Mouse (Mus musculus) adrenal gland, postnatal 4 days (tissue): ENCODE data around the gene Krt12. TPM values are rescaled to one million over a fixed set of nuclear protein-coding genes. Genes with fewer than 3 reads are reported as not detected.

Experiments used
- DNase-seq, 2 experiments: peaks; one replicate each; pipeline ENCODE4 v3.0.0; 2021 to 2022; ENCODE audit warnings: low spot score in 2 of 2, mixed read lengths in 2 of 2
- long read RNA-seq, 2 experiments: library from polyadenylated mRNA; stranded (forward); transcript quantifications; one replicate each; pipeline ENCODE4 v2.0.0; 2021
- total RNA-seq, 2 experiments: library from RNA; stranded (reverse); gene quantifications; 2 replicates each; pipeline ENCODE4 v1.2.3; 2021

The Krt12 gene
- total RNA-seq: not detected
- long read RNA-seq, experiment 1: 0 reads
- long read RNA-seq, experiment 2: 0 reads

DNA sequence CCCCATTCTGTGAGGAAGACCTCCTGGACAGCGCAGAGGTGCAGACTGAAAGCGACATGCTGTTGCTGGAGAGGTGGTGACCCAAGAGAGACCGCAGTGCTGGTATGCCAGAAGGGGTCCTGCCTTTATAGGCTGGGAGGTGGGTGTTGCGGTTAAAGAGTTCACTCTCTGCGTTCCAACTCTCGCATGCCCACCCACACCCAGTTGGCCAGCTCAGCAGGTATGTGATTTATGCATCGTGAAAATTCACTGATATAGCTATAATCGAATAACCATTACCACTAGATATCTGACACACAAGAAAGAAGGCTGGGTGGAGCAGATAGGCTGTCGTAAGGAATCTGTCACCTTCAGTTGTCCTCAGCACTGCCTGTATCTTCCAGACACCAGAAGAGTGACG, at the start of gene Krt12:
Gene Krt12 (minus strand): TSS at position 101 of the 400 bp plus-strand sequence.
- DNase-seq: no peak

DNA sequence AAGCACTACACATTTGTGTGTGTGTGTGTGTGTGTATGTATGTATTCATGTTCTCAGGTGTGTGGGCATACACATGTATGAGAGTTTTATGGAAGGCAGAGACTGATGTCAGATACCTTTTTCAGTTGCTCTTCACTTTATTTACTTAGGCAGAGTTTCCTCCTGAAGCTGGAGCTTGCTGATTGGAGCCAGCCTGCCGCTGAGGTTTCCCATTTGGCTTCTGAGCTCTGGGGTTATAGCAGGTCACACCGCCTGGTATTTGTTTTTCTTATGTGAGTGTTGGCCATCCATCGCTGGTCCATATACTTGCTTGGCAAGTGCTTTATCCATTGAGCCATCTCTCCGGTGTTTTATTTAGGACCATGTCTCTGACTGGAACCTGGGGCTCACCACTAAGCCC, 47.2 kb upstream of the Krt12 start:
- no peak for DNase-seq

DNA sequence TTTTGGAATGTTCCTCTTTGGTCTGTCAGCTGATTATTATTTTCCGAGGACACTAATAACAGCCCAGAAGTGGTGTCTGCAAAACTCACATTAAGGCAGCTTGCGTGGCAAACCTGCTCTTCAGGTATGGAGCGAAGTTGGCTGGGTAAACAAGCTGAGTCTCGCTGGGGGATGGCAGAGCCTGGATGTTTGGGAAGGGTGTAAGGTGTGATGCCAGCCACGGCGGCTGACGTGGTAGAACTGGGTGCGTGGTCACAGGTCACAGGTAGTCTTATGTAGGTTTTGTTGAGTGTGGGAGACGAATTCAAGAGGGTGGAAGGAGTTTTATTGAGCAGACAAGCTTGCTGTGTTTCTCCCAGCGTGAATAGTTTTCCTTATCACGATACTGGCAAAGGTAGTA, 46.5 kb upstream of the Krt12 start:
- DNase-seq: no peak

DNA sequence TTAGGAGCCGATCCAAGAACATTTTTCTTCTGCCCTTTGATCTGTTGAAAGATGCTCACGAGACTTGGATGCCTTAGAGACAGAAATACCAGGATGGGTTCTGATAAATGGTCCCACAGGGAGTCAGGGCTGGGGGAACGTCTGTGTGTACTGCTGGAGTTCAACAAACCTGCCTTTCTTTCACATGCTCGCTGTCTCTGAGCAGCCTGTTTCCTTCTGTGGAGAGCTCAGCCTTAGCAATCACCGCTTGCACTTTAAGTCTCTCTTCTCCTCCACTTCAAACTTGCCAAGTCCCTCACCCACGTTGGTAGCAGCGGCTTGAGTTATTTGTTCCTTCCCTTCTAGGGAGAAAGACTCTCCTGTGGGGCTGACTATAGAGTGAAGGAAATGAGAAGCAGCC, 44.3 kb upstream of the Krt12 start:
- DNase-seq: no peak

DNA sequence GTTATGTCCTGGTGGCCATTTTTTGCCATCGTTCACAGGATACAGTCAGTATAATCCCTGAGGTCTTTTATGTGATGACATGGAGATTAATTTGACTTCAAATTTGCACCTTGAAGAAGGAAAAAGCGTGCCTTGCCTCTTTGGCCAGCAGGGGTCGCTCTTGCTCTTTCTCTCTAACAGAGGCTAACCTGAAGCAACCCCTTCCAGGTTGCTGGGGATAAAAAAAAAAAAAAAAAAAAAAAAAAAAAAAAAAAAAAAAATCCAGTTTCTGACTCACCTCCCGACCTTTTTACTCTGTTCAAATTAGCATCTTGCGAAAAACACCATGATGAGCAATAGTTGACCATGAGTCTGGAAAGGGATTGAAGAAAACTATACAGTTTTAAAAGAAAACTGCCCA, 42.8 kb upstream of the Krt12 start:
- peak; percentile 63 to 68 for DNase-seq

DNA sequence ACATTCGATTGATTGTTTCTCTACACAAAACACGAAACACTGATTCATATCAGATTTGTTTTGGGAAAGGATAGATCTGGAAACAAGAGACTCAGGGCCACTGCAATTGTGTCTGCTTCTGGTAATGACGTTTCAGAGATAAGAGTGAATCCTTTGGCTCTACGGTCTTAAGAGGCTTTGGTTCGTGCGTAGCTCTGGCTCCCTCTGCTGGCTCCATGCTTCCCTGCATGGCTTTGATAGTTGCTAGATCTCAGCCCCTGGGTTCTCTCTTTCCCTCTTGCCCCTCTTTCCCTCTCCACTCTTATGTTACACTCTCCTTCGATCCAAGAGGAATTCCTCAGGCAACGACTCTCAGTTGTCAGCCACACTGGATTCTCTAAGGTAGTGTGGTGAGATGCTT, 41.1 kb upstream of the Krt12 start:
- DNase-seq: peak; percentile 7 to 27

DNA sequence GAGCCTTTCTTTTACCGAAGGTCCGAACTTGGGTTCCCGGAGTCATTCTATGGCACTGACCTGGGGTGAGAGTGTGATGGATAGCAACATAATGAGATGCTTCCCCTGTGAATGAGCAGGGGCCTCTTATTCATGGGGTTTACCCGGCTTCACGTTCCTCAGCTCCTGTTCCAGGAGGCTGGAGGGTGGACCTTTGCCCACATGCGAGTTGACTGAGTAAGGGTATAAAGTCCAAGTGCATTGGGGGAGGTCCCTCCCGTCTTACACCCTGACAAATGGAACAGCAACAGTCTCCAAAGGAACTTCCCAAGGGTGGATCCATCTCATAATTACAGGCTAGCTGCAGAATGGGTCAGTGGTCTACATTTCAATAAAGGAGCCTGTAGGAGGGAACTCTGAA, 39.7 kb upstream of the Krt12 start:
- no peak for DNase-seq

DNA sequence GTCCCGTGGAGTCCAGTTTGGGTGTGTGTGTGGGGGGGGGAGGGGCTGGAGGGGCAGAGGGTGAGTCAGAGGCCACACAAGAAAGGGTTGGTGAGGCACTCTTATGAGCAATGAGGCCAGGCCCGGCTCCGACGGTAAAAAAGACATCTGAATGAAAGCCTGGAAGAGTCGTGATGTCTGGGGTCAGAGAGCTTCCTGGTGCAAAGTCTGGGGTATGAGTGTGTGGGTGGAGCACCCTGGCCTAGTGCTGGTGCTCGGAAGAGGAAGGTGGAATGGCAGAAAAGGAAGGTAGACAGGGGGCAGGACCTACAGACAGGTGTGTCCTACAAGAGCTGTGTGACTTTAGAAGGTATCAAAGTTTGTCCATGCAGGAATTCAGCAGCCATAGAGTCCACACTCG, 36.8 kb upstream of the Krt12 start:
- DNase-seq: no peak

DNA sequence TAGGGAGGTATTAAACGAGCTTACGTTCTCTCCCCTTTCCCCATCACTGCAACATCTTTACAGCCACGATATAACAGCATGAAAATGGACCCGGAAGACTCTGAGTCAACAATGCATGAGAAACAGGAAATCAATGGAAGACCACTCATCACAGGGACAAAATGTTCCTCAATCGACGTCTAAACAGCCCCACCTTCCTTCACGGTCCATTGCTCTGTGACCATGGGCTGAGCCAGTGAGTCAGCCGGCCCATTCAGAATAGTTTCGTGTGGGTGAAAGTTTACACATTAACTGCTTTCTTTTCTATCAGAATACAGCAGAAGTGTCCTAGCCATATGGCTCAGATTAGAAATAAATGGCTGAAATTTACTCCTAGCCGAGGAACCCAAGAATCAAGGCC, 32.7 kb upstream of the Krt12 start:
- no peak for DNase-seq

DNA sequence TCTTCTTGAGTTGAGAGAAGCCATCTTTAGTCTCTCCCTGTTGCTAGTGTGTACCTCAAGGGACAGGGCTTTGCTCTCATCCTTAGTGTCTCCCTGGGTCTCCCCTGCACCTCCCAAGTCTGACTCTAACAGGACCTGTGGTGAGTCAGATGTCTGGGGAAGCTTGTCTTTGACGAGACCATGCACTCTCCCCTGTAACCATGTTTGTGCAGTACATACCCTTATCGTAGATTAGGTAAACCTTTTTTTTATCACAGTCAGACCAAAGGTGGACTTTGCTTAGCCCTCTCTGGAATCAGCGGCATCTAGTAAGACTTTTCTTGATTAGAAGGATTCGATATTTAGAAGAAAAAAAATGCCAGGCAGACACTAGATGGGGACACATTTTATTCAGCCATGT, 32.0 kb upstream of the Krt12 start:
- DNase-seq: no peak

DNA sequence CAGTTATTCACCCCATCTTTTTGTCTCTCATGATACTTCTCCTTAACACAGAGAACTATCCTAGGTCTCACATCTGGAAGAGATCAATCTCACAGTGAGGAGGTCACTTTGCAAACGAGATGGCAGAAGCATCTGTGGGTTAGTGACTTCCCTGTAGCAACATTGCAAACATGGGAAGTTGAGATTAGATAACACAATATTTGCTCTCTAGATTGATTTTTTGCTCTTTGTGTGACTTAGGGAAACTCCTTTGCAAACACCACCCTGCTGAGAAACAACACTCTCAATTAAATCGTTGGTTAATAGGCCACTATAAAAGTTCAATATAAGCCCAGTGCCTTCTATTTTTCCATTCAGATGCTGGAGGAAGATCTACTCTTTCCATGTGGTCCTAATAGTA, 26.7 kb upstream of the Krt12 start:
- no peak for DNase-seq

DNA sequence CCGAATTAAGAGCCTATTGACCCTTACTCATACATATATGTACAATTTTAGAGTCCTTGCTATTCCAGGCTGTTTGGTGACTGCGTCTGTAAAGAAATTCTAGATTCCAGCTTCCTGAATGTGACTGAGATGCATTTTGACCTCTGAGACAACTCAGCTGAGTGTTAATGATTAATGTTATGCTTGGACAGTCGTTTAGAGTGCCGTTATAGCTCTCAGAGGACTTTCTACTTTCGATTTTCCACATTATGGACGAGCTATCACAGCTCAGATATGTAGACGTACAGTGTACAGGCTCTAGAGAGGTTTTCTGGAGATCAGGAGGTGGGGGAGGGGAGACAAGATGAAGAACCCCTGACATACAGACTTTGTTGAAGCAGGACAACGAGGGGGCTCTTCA, 19.2 kb upstream of the Krt12 start:
- DNase-seq: no peak

DNA sequence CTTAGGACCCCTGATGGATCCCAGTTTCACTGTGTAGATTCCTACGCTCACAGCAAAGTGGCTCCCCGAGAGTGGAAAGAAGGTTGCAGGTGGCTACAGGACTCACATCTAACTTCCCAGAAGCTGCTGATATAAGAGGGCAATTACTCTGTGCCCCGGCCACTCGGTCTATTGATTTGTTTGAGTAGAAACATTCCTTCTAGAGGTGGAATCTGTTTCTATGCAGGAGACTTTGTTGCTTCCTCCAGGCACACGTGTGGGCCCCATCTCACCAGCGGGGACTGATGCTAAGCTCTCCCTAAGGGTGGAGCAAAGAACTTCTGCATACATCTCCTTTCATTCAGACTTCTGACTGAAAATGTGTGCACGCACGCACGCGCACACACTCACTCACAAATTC, 17.4 kb upstream of the Krt12 start:
- no peak for DNase-seq

DNA sequence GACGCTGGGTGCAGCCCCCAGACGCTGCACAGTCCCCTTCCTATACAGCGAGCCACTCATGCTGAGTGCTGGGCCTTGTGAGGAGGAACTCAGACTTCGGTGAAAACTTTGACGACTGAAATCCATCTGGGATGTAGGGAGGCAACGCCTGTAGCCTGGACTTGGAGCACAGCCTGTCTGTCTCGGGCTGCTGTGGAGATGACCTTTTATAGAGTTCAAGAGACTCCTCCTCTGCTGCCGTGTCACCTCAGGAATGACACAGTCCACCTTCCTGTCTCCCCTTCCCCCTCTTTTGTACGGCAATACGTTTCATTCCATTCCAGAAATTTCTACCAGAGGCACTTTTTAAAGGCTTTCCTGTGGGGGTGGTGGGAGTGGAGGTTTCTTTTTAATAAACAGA, 15.9 kb upstream of the Krt12 start, which contains the start of gene Krt20:
Gene Krt20 (minus strand): TSS at position 179 of the 400 bp plus-strand sequence.
- DNase-seq: no peak

DNA sequence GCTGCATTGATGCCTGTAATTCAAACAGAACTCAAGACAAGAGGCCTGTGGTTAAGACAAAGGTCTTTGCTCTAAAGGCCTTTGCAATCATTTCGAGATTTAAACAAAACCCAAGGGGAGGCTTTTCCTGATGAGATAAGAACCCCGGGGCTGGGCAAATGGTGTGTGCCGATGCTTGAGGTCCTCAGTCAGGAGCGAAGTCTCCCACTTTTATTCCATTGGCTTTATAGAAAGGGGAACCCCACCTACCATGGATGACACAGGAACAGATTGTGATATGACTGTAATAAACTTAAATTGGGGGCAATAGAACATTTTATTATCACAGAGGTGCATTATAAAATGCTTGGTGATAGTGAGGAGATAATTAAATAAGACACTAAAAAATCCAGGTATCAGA, 14.6 kb upstream of the Krt12 start:
- no peak for DNase-seq

DNA sequence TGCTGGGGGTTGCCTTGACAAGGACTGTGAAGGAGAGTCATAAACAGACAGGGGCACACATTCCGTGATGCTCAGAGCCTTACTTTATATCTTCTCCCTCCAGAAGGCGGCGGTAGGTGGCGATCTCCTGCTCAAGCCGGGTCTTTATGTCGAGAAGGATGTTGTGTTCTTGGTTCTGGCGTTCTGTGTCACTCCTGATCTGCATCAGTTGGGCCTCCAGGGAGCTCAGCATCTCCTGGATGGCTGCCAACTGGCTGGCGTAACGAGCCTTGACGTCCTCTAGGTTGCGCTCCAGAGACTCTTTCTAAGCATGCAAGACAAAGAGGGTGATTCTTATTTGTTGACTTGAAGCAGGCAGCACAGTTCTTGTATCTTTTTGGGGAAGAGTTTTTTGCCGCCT, 8.6 kb upstream of the Krt12 start:
- DNase-seq: no peak

DNA sequence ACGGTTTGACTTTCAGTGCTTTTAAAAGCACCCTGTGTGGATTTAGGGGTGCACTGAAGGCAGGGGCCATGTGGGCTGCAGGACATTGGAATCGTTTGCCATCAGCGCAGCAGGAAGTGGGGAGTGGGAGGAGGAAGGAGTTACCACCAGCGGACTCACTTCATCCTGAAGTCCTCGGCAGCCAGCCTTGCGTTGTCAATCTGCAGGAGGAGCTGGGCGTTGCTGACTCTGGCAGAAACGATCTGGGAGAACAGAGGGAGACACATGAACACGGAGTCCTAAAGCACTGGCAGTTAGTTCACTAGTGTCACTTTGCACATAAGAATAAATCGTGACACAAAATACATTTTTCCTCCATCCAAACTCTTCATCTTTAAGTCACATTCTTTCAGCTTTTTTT, 1.5 kb downstream of the Krt12 start:
- no peak for DNase-seq

DNA sequence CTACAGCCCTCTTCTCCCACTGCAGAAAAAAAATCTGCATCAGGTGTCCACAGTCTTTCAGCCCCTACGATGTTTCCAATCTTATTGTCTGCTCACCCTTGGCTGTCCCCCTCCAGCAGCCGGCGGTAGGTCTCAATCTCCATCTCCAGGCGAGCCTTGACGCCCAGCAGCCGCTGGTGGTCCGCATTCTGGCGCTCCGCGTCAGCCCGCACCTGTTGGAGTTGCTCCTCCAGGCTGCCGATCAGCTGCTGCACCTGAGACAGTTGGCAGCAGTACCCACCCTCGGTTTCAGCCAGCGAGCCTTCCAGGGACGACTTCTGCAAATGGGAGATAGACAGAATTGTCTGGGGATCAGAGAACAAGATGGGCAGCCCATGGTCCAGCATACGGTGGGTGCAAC, 4.2 kb downstream of the Krt12 start:
- no peak for DNase-seq

DNA sequence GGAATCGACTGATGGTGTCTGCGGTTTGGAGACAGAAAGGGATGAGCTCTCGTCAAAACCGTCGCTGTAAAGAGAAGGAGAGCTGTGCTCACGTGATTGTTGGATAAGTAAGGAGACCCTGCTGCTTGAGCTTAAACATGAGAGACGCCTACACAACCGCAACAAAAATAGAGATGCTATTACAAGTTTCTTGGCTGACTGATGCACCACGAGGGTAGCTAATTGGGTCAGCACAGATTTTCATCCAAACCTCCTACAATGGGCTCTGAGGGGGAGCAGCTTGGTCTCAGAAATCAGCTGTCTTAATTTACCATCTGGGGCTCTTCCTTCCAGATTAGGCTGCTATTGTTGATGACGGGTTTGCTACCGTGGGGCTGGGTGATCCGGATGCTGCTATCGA, 5.2 kb downstream of the Krt12 start:
- DNase-seq: no peak

DNA sequence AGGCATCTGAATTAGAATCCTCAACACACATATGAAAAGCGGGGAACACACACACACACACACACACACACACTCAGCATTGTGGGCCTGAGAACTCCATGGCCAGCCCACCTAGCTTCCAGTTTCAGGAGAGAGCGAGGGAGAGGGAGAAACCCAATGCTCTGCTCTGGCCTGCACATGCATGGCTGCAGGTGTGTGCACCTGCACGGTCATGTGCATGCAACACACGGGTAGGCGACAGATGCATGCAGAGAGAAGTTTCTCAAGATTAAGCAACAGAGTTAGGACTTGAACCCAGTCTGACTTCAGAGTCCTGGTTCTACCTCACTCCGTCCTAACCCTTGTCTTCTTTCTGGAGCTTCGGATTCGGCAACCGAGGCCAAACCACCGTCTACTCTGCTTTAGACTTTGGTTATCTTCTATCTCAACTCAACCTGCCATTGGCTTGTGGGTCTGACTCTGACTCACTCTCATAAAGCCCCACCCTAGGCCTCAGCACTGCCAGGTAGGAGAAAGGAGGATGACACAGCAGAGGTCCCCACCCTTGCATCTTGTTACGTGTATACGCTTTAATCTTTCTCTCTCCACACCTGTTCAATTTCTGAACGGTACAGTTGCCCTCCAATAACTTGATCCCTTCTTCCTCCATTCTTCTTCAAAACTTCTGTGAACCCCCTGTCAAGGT, 7.5 kb downstream of the Krt12 start:
- no peak for DNase-seq

DNA sequence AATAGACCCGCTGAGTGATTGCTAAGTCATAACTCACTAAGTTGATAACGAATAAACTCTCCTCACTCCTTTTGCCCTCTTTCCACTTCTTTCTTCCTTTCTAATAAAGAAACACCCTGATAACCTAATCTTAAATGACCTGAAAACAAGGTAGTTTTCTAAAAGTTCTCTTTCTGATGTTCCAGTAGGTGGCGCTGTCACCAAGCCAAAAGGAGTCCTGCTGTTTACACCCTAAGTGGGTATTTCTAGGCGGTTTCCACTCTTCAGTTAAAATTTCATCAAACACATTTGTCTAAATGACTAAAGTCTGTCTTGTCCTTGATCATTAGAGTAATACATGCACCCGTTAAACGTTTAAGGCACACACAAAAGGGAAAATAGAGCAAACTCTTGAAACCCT, 8.8 kb downstream of the Krt12 start:
- no peak for DNase-seq

DNA sequence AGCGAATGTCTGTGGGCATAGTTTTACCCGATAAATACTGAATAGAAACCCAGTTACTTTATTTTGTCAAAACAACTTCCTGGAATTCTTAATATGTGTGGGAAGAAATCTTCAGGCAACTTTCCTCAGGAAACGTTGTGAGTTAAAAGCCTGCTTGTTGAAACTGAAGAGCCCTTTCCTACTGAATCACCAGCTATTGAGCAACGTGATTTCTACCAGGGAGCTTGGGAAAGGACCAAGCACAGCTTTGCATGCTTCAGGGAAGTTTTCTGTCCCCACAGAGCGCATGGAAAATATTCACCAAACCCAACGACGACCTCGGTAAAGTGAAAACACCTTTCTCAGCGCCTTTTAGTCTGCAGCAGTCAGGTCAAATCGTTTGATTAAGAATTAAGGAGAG, 15.9 kb downstream of the Krt12 start:
- DNase-seq: no peak

DNA sequence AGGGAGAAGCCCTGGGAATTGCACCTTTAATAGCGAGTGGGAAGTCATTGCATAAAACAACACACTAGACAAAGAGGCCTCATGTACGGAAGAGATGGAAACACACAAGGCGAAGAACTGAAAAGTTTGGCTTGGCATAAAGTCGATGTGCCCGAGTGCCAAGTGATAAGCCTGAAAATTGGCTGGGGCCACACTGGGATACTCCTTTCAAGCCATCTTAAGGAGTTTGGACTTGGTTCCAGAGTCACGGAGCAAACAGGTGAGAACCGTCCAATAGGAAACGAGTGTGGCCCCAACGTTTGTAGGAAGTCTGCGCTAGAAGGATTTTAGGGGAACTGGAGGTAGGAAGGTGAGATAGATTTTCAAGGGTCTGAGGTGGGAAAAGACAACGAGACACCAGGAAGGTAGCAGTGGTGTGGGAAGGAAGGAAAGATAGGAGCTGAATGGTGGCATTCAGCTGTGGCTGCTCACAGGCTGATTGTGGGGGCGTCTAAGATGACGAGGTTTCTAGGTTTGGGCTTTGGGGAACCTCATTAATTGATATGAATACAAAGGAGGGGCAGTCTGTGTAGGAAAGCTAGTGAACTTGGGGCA, 22.0 kb downstream of the Krt12 start:
- DNase-seq: no peak
